11 mouse cellular contexts compared by ENCODE assay signal in genomic region chr15:11742346-11742729, GRCm38 (mm10).
DNase-seq lines count a peak whose midpoint lies in the region.
"Had no signal": no experiment of that assay in that cellular context is flagged by ENCODE, and none has a peak within 500 bp of the region (broad histone marks: within the 10 kb centered on the region; RNA-seq: fewer than 3 reads in every experiment).

No protein-coding gene starts in this region.

- H3K27ac ChIP-seq in embryonic facial prominence, embryonic 10.5 days (replicated peaks) = 0 out of 2 replicates have a peak overlapping the region, but pooled peaks have one; percentile 16
- no peak overlapping the region for H3K27ac ChIP-seq in hindbrain, embryonic 10.5 days
- H3K27ac ChIP-seq: liver, embryonic 12.5 days had no signal

- no peaks in the 10 kb centered on the region for H3K9me3 ChIP-seq in embryonic facial prominence, embryonic 10.5 days
- no peaks in the 10 kb centered on the region for H3K9me3 ChIP-seq in hindbrain, embryonic 10.5 days
- H3K9me3 ChIP-seq: liver, embryonic 12.5 days had no signal

- intact Hi-C loops in heart, postnatal 14 days (cut with DNase I) = loop anchor here (5.0 kb wide), 1 partner anchor 150 kb away; no protein-coding TSS in a partner anchor

- no peaks in the 10 kb centered on the region for H3K36me3 ChIP-seq in embryonic facial prominence, embryonic 10.5 days (replicated peaks)
- H3K36me3 ChIP-seq in hindbrain, embryonic 10.5 days = no peaks in the 10 kb centered on the region
- H3K36me3 ChIP-seq: liver, embryonic 12.5 days had no signal

- peaks cover 28% of the 10 kb centered on the region for H3K4me1 ChIP-seq in embryonic facial prominence, embryonic 10.5 days
- H3K4me1 ChIP-seq in hindbrain, embryonic 10.5 days (replicated peaks) = peaks cover 14% of the 10 kb centered on the region
- H3K4me1 ChIP-seq: liver, embryonic 12.5 days had no signal

- 11% methylated on average over 6 of the region's 6 CpGs for WGBS in embryonic facial prominence, embryonic 10.5 days
- 33% methylated on average over 6 of the region's 6 CpGs for WGBS in hindbrain, embryonic 10.5 days

- H3K4me3 ChIP-seq in embryonic facial prominence, embryonic 10.5 days = peak overlapping the region; percentile 41
- peak overlapping the region; percentile 13; the same call in 1 of the 2 replicates for H3K4me3 ChIP-seq in hindbrain, embryonic 10.5 days
- H3K4me3 ChIP-seq: erythroblast, embryonic 14.5 days; liver, embryonic 12.5 days had no signal

- H3K27me3 ChIP-seq in embryonic facial prominence, embryonic 10.5 days (replicated peaks; ENCODE audit: low read depth, poor library complexity, severe bottlenecking) = peaks cover 22% of the 10 kb centered on the region; the same call in 1 of the 2 replicates
- no peaks in the 10 kb centered on the region for H3K27me3 ChIP-seq in hindbrain, embryonic 10.5 days (ENCODE audit: insufficient read depth, poor library complexity, severe bottlenecking)
- H3K27me3 ChIP-seq: liver, embryonic 12.5 days had no signal

- DNase-seq in heart, adult 18-20 months = peak; percentile 21 to 35
- DNase-seq in heart, postnatal 14 days = no peak
- peak; percentile 14 for DNase-seq in embryonic facial prominence, embryonic 10.5 days (ENCODE audit: low spot score)
- no peak for DNase-seq in hindbrain, embryonic 10.5 days (ENCODE audit: low spot score)
- peak; percentile 23 for DNase-seq in mesoderm, embryonic 11.5 days (ENCODE audit: low read depth, low spot score)
- DNase-seq in cerebellum, postnatal 4 days (ENCODE audit: low spot score in 2 of 2) = no peak
- no peak for DNase-seq in spleen, postnatal 4 days (ENCODE audit: low spot score in 2 of 2)
- DNase-seq in left cerebral cortex, adult 18-20 months (ENCODE audit: low spot score in 2 of 2) = no peak
- DNase-seq: kidney, adult 9 months had no signal

Comparison
In these comparisons a context has a peak if more than half of its experiments do, and no peak if none do; other contexts are left out.
1. DNase-seq: peak in heart, adult 18-20 months (2 of 2), embryonic facial prominence, embryonic 10.5 days (single experiment) and mesoderm, embryonic 11.5 days (single experiment); none in heart, postnatal 14 days (0 of 2), hindbrain, embryonic 10.5 days (single experiment), cerebellum, postnatal 4 days (0 of 2), spleen, postnatal 4 days (0 of 2) and left cerebral cortex, adult 18-20 months (0 of 2).